Mouse (Mus musculus) liver, embryonic 13.5 days (tissue): ENCODE measurements around the gene Alkbh4. TPM values are rescaled to one million over a fixed set of nuclear protein-coding genes. Genes with fewer than 3 reads are reported as not detected.

Experiments used
- ATAC-seq: fragments of 200-750 bp; cut with Nextera tagmentation; 2 replicates; pipeline ENCODE4 v1.8.0; 2017; ENCODE audit warnings: low read depth, mild to moderate bottlenecking, moderate number of reproducible peaks, moderate library complexity
- DNase-seq: peaks from one replicate; pipeline ENCODE4 v3.0.0; 2022
- H3K27ac ChIP-seq: fragments of 300-500 bp; sonication (generic); 2 replicates; pipeline ENCODE4 v1.5.1; 2015; ENCODE audit warnings: moderate library complexity, mild to moderate bottlenecking, inconsistent platforms
- H3K27me3 ChIP-seq: fragments of 300-500 bp; sonication (generic); 2 replicates; pipeline ENCODE4 v1.6.1; 2015; ENCODE audit warnings: mild to moderate bottlenecking, inconsistent platforms
- H3K36me3 ChIP-seq: fragments of 300-500 bp; sonication (generic); 2 replicates; pipeline ENCODE4 v1.6.1; 2015; ENCODE audit warnings: mild to moderate bottlenecking, inconsistent platforms
- H3K4me1 ChIP-seq: fragments of 300-500 bp; sonication (generic); replicated peaks from 2 replicates; pipeline ENCODE4 v1.6.1; 2015; ENCODE audit warnings: inconsistent platforms
- H3K4me2 ChIP-seq: fragments of 300-500 bp; sonication (generic); 2 replicates; pipeline ENCODE4 v1.6.1; 2015; ENCODE audit warnings: inconsistent platforms, mild to moderate bottlenecking, moderate library complexity
- H3K4me3 ChIP-seq: fragments of 300-500 bp; sonication (generic); replicated peaks from 2 replicates; pipeline ENCODE4 v1.5.1; 2015; ENCODE audit warnings: mild to moderate bottlenecking, inconsistent platforms
- H3K9ac ChIP-seq: fragments of 300-500 bp; sonication (generic); 2 replicates; pipeline ENCODE4 v1.6.1; 2015; ENCODE audit warnings: mild to moderate bottlenecking, inconsistent platforms
- H3K9me3 ChIP-seq: fragments of 300-500 bp; sonication (generic); replicated peaks from 2 replicates; pipeline ENCODE4 v1.6.1; 2016; ENCODE audit warnings: inconsistent platforms
- WGBS: fragments of 180-500 bp; shearing (Covaris S2); methylation state at CpG from one replicate; pipeline ENCODE4 v1.1.7; 2015; ENCODE audit not compliant: insufficient replicate concordance; 5-methylcytosine and 5-hydroxymethylcytosine counted together
- polyA plus RNA-seq: library from polyadenylated mRNA; unstranded; fragments of >200 nt; fragmentation: Nextera tagmentation; extraction: Ambion mirVana; gene quantifications from 2 replicates; pipeline ENCODE4 v1.2.1, GENCODE M21; 2015

The Alkbh4 gene
- 15.2 and 15.5 TPM in 2 replicates for polyA plus RNA-seq

DNA sequence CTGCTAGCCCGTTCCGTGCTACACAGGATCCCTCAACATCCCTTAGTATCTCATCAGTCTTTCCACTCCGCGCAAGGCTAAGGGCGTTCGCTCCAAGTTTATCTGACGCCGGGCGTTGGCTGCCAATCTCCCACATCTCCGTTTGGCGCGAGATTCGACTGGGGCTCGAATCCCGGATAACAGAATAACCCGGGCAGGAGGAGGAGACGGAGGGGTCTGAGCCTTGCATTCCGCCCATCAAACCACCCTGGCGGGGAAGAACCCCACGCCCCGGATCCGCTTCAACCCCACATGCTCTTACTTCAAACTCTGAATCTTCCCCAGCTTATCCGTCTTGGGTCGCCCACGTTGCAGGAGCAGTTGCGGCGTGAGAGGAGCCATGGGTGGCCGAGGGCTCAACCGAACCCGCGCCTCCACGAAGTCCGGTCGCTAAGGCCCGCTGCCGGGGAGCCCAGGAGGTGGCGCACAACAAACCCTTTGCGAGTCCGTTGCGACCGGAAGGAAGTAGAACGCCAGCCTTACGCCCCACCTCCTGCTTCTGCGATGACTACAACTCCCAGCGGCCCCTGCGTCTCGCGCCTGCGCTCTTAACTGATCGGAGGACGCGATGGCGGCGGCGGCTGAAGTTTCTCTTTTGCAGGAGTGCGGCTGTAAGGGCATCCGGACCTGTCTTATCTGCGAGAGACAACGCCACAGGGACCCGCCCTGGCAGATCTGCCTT is at the start of gene Alkbh4, which contains the start of gene Lrwd1:
Gene Alkbh4, plus strand, starts transcription at position 576 of the 721 bp plus-strand sequence.
Gene Lrwd1, minus strand, starts transcription at position 504 of the 721 bp plus-strand sequence.
- Histone ChIP-seq H3K9me3 (no peaks in the 10 kb centered on the region), H3K4me2 (peak within 1 kb of the TSS; percentile 81), H3K9ac (peak within 1 kb of the TSS; percentile 84), H3K4me1 (peaks cover 42% of the 10 kb centered on the region), H3K27ac (peak within 1 kb of the TSS; percentile 91), H3K27me3 (no peaks in the 10 kb centered on the region), H3K4me3 (peak within 1 kb of the TSS; percentile 74), H3K36me3 (peaks cover 69% of the 10 kb centered on the region)
- peak; percentile 95 for DNase-seq
- peak; percentile 90 for ATAC-seq
- WGBS, result under 1% methylated on average over 60 of the region's 60 CpGs

DNA sequence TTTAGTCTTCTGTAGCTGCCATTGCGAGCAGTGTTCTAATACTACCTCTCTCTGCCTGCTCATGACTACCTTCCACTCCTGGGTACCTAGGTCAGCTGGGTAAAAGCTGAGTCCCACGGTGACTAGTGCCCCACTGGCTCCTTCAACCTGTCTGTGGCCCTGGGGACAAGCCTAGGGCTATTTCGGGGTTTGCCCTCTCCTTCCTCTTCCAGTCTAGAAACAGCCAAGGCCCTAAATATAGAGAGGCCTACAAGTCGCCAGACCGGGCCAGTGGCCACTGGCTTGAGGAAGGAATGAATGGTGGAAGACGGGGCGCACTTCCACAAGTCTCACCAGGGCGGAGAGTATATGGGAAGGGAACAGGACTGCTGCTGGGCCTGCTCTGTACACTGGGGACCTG is 49.7 kb upstream of the Alkbh4 start:
- Histone ChIP-seq H3K27me3 (peaks cover 28% of the 10 kb centered on the region), H3K4me3 (no peak overlapping the region), H3K4me2 (no peak overlapping the region), H3K9ac (no peak overlapping the region), H3K4me1 (peaks cover 31% of the 10 kb centered on the region), H3K9me3 (no peaks in the 10 kb centered on the region; the same call in 1 of the 2 replicates), H3K36me3 (no peaks in the 10 kb centered on the region), H3K27ac (no peak overlapping the region)
- DNase-seq (no peak), ATAC-seq (no peak)
- WGBS, result 59% methylated on average over 8 of the region's 8 CpGs

DNA sequence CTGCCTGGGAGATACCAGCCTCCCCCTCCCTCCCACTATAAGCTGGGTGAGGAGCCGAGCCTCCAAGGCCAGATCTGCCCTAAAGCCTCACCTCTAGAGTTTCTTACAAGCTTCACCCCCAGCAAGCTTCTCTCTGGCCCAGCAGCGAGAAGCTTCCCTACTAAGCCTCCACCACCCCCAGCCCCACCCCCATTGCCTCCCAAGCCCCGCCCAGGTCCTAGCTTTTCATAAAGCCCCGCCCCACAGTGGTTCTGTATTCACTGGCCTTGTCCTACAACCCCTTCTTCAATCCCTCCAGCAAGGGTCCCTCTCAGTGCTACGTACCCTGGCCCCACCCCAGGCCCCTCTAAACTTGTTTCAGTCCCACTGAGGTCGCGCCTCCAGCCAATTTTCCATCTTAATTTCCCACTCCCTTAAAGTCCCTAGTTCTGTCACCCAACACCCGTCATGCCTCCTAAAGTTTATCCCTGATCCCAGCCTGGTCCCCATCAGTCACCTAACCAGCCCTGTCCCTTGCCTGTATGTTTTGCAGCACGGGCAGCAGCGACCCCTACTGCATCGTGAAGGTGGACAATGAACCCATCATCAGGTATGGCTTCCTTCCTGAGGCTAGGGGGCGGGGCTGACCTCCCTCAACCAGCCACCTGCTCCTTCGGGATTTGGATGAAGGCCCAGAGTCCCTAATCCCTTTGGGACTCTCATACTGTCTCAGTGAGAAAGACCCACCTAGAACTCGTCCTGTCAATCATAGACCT is 46.9 kb upstream of the Alkbh4 start:
- ATAC-seq (no peak), DNase-seq (no peak)
- H3K27me3 ChIP-seq, result peaks cover 24% of the 10 kb centered on the region
- H3K4me1 ChIP-seq, result peaks cover 23% of the 10 kb centered on the region
- H3K36me3 ChIP-seq, result no peaks in the 10 kb centered on the region
- no peak overlapping the region for H3K27ac ChIP-seq
- no peak overlapping the region for H3K4me3 ChIP-seq
- no peak overlapping the region for H3K4me2 ChIP-seq
- no peaks in the 10 kb centered on the region for H3K9me3 ChIP-seq
- WGBS, result 22% methylated on average over 14 of the region's 14 CpGs
- no peak overlapping the region for H3K9ac ChIP-seq

DNA sequence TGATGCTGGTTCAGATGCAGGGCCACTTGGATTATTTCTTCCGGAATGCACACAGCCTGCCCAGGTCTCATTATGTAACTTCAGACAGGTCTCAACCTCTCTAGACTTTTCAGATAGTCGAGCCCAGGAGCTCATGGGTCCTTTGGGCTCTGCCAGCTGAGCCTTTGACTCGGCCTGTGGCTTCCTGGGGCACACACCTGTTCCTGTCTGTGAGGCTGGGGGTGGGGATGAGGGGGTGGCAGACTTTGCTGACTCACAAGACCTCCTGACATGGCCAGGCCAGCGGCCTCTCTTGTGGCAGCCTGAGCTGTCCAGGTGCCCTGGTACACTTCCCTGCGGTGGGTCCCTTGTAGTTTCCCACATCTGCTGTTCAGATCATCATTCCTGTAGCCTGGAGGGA is 44.0 kb upstream of the Alkbh4 start:
- Histone ChIP-seq H3K4me3 (no peak overlapping the region), H3K9me3 (no peaks in the 10 kb centered on the region), H3K9ac (no peak overlapping the region), H3K27ac (no peak overlapping the region), H3K36me3 (no peaks in the 10 kb centered on the region), H3K27me3 (no peaks in the 10 kb centered on the region; the same call in 1 of the 2 replicates), H3K4me1 (peaks cover 11% of the 10 kb centered on the region), H3K4me2 (no peak overlapping the region)
- WGBS, result 53% methylated on average over 5 of the region's 5 CpGs
- no peak for DNase-seq
- no peak for ATAC-seq

DNA sequence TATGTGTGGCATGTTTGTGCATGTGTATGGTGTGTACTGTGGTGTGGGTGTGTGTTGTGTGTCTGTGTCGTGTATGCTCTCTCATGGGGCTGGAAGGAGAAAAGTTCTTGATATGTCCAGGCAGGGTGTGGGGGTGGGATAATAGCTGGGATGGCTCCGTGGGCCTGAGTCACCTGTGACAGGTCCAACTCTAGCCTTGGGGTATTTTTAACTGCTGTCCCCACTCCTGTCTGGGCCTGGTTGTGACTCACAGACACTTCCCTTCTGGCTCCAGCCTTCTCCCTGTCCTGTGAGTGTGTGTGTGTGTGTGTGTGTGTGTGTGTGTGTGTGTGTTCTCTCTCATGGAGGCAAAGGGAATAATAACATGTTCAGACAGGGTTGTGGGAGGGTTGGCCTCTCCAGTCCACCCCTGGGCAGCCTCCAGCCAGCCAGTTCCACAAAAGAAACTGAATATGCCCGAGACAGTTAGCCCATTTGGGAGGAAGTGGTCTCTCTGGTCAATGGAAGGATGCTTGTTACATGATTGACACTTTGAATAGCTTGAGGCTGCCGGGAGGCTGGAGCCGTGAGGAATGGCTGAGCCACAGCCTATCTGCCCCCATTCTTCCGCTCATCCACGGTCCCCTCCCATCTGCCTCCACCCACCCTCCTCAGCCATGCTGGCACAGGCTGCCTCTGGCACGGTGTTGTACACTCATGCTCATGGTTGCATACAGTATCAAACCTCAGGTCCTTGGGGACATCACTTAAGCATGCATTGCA is 41.5 kb upstream of the Alkbh4 start:
- 32% methylated on average over 8 of the region's 8 CpGs for WGBS
- Histone ChIP-seq H3K9me3 (no peaks in the 10 kb centered on the region), H3K4me1 (no peaks in the 10 kb centered on the region), H3K4me3 (no peak overlapping the region), H3K27ac (no peak overlapping the region), H3K36me3 (no peaks in the 10 kb centered on the region), H3K27me3 (no peaks in the 10 kb centered on the region), H3K4me2 (no peak overlapping the region), H3K9ac (no peak overlapping the region)
- no peak for DNase-seq
- no peak for ATAC-seq

DNA sequence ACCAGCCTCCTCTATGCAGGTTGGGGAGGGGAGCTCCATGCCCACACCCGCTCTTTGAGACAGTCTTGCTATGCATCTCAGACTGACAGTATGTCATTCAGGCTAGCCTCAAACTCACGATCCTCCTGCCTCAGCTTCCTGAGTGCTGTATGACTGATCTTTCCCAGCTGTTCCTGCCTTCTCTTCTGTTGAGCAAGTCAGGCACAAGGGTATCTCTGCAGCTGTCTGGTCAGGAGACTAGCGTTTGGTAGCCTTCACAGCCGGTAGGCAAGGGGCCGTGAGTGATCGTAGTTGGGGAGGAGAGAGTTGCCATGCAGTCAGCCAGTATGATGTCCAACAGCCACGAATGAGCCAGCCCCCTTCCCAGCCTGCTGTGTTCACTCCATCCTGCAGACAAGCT is 40.9 kb upstream of the Alkbh4 start:
- ATAC-seq, result no peak

DNA sequence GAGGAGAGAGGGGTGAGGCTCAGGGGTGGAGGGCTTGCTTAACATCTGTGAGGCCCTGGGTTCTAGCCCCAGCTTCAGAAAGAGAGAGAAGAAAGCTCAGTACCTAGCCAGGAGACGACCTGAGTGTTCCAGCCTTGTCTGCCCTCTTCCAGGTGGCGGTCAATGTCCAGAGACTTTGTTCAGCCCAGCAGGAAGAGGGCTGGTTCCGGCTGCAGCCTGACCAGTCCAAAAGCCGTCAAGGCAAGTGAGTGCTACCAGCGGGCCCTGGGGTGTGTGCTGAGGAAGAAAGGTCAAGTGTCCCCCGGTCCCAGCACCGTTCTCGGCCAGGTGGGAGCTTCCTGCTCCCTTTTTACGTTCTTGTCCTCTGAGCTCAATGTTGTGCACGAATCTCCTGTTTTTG is 37.4 kb upstream of the Alkbh4 start:
- Histone ChIP-seq H3K4me3 (no peak overlapping the region), H3K36me3 (no peaks in the 10 kb centered on the region), H3K27ac (no peak overlapping the region), H3K9ac (no peak overlapping the region), H3K4me2 (no peak overlapping the region), H3K4me1 (peaks cover 15% of the 10 kb centered on the region), H3K9me3 (no peaks in the 10 kb centered on the region), H3K27me3 (0 out of 2 replicates have a peak, but pooled peaks cover 5% of the 10 kb centered on the region)
- no peak for ATAC-seq
- no peak for DNase-seq
- 68% methylated on average over 10 of the region's 10 CpGs for WGBS

More for the DNA sequence above, 40.9 kb upstream of the Alkbh4 start:
- H3K4me3 ChIP-seq, result no peak overlapping the region
- H3K36me3 ChIP-seq, result no peaks in the 10 kb centered on the region
- H3K4me1 ChIP-seq, result no peaks in the 10 kb centered on the region
- H3K27ac ChIP-seq, result no peak overlapping the region
- no peak overlapping the region for H3K4me2 ChIP-seq
- no peak overlapping the region for H3K9ac ChIP-seq
- WGBS, result 50% methylated on average over 7 of the region's 7 CpGs
- DNase-seq, result no peak
- no peaks in the 10 kb centered on the region for H3K9me3 ChIP-seq
- no peaks in the 10 kb centered on the region for H3K27me3 ChIP-seq

DNA sequence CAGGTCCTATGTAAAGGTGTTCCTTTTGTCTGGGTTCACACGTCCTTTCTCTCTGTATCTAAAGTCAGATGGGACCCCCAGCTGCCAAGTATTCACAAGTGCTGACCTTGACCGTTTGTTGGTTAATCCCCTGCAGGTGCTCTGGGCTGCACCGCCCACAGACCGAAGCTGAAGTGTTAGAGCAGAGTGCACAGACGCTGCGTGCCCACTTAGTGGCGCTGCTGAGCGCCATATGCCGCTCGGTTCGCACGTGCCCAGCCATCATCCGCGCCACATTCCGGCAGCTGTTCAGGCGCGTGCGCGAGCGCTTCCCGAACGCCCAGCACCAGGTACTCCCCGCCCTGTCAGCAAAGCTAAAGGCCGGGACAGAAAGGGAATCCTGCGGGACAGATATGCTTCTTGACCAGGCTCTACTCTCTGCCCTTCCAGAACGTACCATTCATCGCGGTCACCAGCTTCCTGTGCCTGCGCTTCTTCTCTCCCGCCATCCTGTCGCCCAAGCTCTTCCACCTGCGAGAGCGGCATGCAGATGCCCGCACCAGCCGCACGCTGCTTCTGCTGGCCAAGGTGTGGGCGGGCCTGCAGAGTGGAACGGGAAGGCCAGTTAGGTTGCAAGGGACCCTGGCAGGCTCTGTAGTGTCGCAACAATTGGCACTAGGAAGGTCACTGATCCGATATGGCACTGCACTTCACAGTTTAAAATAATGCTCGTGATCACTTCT is 33.7 kb upstream of the Alkbh4 start:
- 0 out of 2 replicates have a peak, but pooled peaks cover 9% of the 10 kb centered on the region for H3K27me3 ChIP-seq
- peaks cover 9% of the 10 kb centered on the region; the same call in 1 of the 2 replicates for H3K9me3 ChIP-seq
- DNase-seq (peak; percentile 60), ATAC-seq (peak; percentile 79)
- WGBS, result 5% methylated on average over 41 of the region's 41 CpGs
- H3K9ac ChIP-seq, result peak overlapping the region; percentile 59
- peaks cover 17% of the 10 kb centered on the region for H3K4me1 ChIP-seq
- H3K4me3 ChIP-seq, result peak overlapping the region; percentile 44
- no peak overlapping the region for H3K27ac ChIP-seq
- no peaks in the 10 kb centered on the region for H3K36me3 ChIP-seq
- H3K4me2 ChIP-seq, result peak overlapping the region; percentile 69

DNA sequence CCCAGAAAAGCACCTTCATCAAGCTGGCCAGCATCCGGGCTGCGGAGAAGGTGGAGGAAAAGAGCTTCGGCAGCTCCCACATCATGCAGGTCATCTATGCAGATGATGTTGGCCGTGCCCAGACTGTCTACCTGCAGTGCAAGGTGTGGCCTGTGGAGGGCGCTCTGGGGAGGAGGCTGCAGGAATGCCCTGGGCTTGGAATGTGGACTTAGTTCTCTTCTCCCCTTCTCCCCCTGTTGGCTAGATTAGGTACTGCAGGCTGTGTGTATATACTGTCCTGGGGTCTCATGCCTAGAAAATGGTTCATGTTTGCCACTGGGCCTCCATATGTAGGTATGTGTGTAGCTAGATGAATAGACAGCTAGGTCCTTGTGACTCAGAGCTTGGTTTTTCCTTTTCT is 31.4 kb upstream of the Alkbh4 start:
- Histone ChIP-seq H3K9ac (no peak overlapping the region), H3K4me3 (no peak overlapping the region), H3K36me3 (no peaks in the 10 kb centered on the region), H3K4me2 (no peak overlapping the region), H3K4me1 (peaks cover 29% of the 10 kb centered on the region), H3K27ac (no peak overlapping the region), H3K27me3 (0 out of 2 replicates have a peak, but pooled peaks cover 9% of the 10 kb centered on the region), H3K9me3 (peaks cover 9% of the 10 kb centered on the region; the same call in 1 of the 2 replicates)
- DNase-seq, result peak; percentile 32
- 68% methylated on average over 5 of the region's 5 CpGs for WGBS
- no peak for ATAC-seq

DNA sequence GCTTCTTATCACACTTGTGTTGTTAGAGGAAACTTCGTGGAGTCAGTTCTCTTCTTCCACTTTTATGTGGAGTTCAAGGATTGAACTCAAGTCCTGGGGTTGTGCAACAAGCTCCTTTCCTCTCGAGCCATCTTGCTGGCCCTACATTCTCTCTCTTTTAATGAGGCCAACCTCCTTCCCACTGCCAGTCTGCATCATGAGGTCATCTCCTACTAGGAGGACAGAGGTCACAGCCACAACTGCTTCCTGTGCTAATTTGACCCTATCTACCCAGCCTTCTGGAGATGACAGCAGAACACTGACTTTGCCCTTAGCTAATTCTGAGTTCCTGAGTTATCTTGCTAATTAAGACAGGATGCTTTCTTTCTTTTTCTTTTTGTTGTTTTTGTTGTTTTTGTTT is 27.5 kb upstream of the Alkbh4 start:
- H3K9ac ChIP-seq, result no peak overlapping the region
- H3K4me1 ChIP-seq, result peaks cover 17% of the 10 kb centered on the region
- H3K4me3 ChIP-seq, result no peak overlapping the region
- ATAC-seq (no peak), DNase-seq (no peak)
- H3K36me3 ChIP-seq, result no peaks in the 10 kb centered on the region
- 37% methylated on average over 2 of the region's 2 CpGs for WGBS
- 0 out of 2 replicates have a peak, but pooled peaks cover 3% of the 10 kb centered on the region for H3K27me3 ChIP-seq
- no peak overlapping the region; the same call in 1 of the 2 replicates for H3K27ac ChIP-seq
- no peak overlapping the region for H3K4me2 ChIP-seq
- peaks cover 9% of the 10 kb centered on the region; the same call in 1 of the 2 replicates for H3K9me3 ChIP-seq
